Mouse (Mus musculus) lung, postnatal 0 days (tissue): ENCODE results near the gene Cpsf3.

Experiments
- CTCF ChIP-seq: IDR thresholded peaks from 2 replicates; pipeline ENCODE4 v1.5.1; 2016; ENCODE audit warnings: antibody characterized with exemption, mild to moderate bottlenecking
- EP300 ChIP-seq: IDR thresholded peaks from 2 replicates; pipeline ENCODE4 v1.6.1; 2016; ENCODE audit warnings: antibody characterized with exemption, mild to moderate bottlenecking, control low read depth

- TF ChIP-seq CTCF, result peak; percentile 35; the same call in 1 of the 2 replicates
- no peak for TF ChIP-seq EP300
These were observed at the start of gene Cpsf3 for GRCm38 (mm10) chr12:21284761-21285441.
